Mouse (Mus musculus) CH12.LX (cell line): ENCODE results near the gene Golgb1.

ENCODE experiments used
- BHLHE40 ChIP-seq: IDR thresholded peaks from 2 replicates; pipeline ENCODE4 v1.6.1; 2011; ENCODE audit warnings: mild to moderate bottlenecking, low read depth, low read length, improper control_type of control experiment
- CTCF ChIP-seq, 2 experiments: IDR thresholded peaks in 1 of 2; conservative IDR thresholded peaks in 1 of 2; 2 replicates each; pipeline ENCODE4 v1.5.1; 2011 to 2012; ENCODE audit warnings: low read depth in 2 of 2, low read length in 2 of 2, improper control_type of control experiment in 1 of 2, inconsistent platforms in 1 of 2, mild to moderate bottlenecking in 1 of 2, moderate library complexity in 1 of 2
- HCFC1 ChIP-seq: IDR thresholded peaks from 2 replicates; pipeline ENCODE4 v1.6.1; 2012; ENCODE audit warnings: low read depth, mild to moderate bottlenecking, inconsistent platforms, low read length, improper control_type of control experiment
- MEF2A ChIP-seq: IDR thresholded peaks from 2 replicates; pipeline ENCODE4 v1.6.1; 2014; ENCODE audit warnings: low read depth, mild to moderate bottlenecking, inconsistent platforms, low read length, improper control_type of control experiment, borderline replicate concordance
- NRF1 ChIP-seq: IDR thresholded peaks from 2 replicates; pipeline ENCODE4 v1.6.1; 2014; ENCODE audit warnings: low read depth, mild to moderate bottlenecking, inconsistent platforms, low read length, improper control_type of control experiment, moderate library complexity
- PAX5 ChIP-seq: IDR thresholded peaks from 2 replicates; pipeline ENCODE4 v1.6.1; 2012; ENCODE audit warnings: low read length, inconsistent platforms, mixed read lengths
- POLR2A ChIP-seq: IDR thresholded peaks from 2 replicates; pipeline ENCODE4 v1.6.1; 2011; ENCODE audit warnings: low read depth, mild to moderate bottlenecking, improper control_type of control experiment, low read length
- UBTF ChIP-seq: IDR thresholded peaks from 2 replicates; pipeline ENCODE4 v1.6.1; 2012; ENCODE audit warnings: low read depth, mild to moderate bottlenecking, inconsistent platforms, low read length, improper control_type of control experiment, moderate library complexity
- ZC3H11A ChIP-seq: IDR thresholded peaks from 2 replicates; pipeline ENCODE4 v1.6.1; 2012; ENCODE audit warnings: low read depth, mild to moderate bottlenecking, inconsistent platforms, low read length, improper control_type of control experiment
- ZNF384 ChIP-seq: IDR thresholded peaks from 2 replicates; pipeline ENCODE4 v1.6.1; 2012; ENCODE audit warnings: low read depth, low read length, improper control_type of control experiment, inconsistent platforms

DNA sequence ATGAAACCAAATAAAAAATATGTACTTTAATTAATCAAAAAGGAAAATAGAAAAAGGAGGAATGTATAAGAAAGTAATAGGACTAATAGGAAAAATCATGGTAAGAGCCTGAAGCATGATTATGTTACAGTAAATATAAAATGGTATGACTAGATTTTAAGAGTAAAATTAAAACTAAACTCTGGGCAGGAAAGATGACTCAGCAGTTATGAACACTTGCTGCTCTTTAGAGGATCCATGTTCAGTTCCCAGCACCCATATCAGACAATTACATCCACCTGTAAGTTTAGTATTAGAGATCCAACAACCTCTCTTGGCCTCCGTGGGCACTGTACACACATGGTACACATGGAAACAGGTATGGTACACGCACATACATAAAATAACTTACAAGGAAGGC is 5.5 kb upstream of the Golgb1 start:
- TF ChIP-seq MEF2A (no peak), NRF1 (no peak), POLR2A (no peak), UBTF (no peak), ZNF384 (no peak), CTCF (conservative IDR thresholded peaks at IDR 0.05 in 1 of 2, IDR thresholded peaks at IDR 0.05 in 1 of 2; ENCODE audit: low read depth in 2 of 2, low read length in 2 of 2) (no peak), HCFC1 (no peak), BHLHE40 (no peak), PAX5 (no peak), ZC3H11A (no peak)
